Mouse (Mus musculus): Measurements from ENCODE around the gene Tab1. TPM values are rescaled to one million over a fixed set of nuclear protein-coding genes. Genes with fewer than 3 reads are reported as not detected.

Gene Tab1
- polyA plus RNA-seq, 1 experiment from 2014 or later = 47.5 TPM

- peaks cover 6% of the 10 kb centered on the region; the same call in 1 of the 2 replicates for H3K4me1 ChIP-seq
- WGBS = 72% methylated on average over 8 of the region's 8 CpGs
- no peaks in the 10 kb centered on the region for H3K27me3 ChIP-seq
- H3K4me2 ChIP-seq (replicated peaks) = no peak overlapping the region
- ATAC-seq (ENCODE audit: insufficient number of reproducible peaks, insufficient read depth, low FRiP score, low TSS enrichment) = no peak
- no peak overlapping the region for H3K4me3 ChIP-seq
- no peaks in the 10 kb centered on the region for H3K9me3 ChIP-seq
- H3K36me3 ChIP-seq = no peaks in the 10 kb centered on the region
- no peak overlapping the region for H3K27ac ChIP-seq
- no peak overlapping the region for H3K9ac ChIP-seq
These were observed 58.8 kb downstream of the Tab1 start for GRCm38 (mm10) chr15:80191585-80192245.

- H3K4me1 ChIP-seq = peaks cover 6% of the 10 kb centered on the region; the same call in 1 of the 2 replicates
- H3K4me3 ChIP-seq = no peak overlapping the region
- H3K36me3 ChIP-seq = no peaks in the 10 kb centered on the region
- no peak for ATAC-seq (ENCODE audit: insufficient number of reproducible peaks, insufficient read depth, low FRiP score, low TSS enrichment)
- no peak overlapping the region for H3K9ac ChIP-seq
- H3K27me3 ChIP-seq = no peaks in the 10 kb centered on the region
- H3K9me3 ChIP-seq = no peaks in the 10 kb centered on the region
- 88% methylated on average over 6 of the region's 6 CpGs for WGBS
- no peak overlapping the region for H3K4me2 ChIP-seq (replicated peaks)
- no peak overlapping the region for H3K27ac ChIP-seq
These were observed 59.3 kb downstream of the Tab1 start for GRCm38 (mm10) chr15:80192246-80192585.

- Histone ChIP-seq H3K4me1 (peaks cover 6% of the 10 kb centered on the region; the same call in 1 of the 2 replicates), H3K27me3 (no peaks in the 10 kb centered on the region), H3K27ac (no peak overlapping the region), H3K9me3 (no peaks in the 10 kb centered on the region), H3K4me2 (replicated peaks) (no peak overlapping the region), H3K36me3 (no peaks in the 10 kb centered on the region), H3K4me3 (no peak overlapping the region), H3K9ac (no peak overlapping the region)
- no peak for ATAC-seq (ENCODE audit: insufficient number of reproducible peaks, insufficient read depth, low FRiP score, low TSS enrichment)
- WGBS = 86% methylated on average over 7 of the region's 7 CpGs
These were observed 59.9 kb downstream of the Tab1 start for GRCm38 (mm10) chr15:80192847-80193246.

GRCm38 (mm10) chr15:80199556-80199955 lies 66.6 kb downstream of the Tab1 start:
- no peak overlapping the region for H3K9ac ChIP-seq
- H3K4me1 ChIP-seq = peaks cover 9% of the 10 kb centered on the region; the same call in 1 of the 2 replicates
- no peaks in the 10 kb centered on the region for H3K36me3 ChIP-seq
- no peak for ATAC-seq (ENCODE audit: insufficient number of reproducible peaks, insufficient read depth, low FRiP score, low TSS enrichment)
- H3K27ac ChIP-seq = no peak overlapping the region
- no peak overlapping the region for H3K4me3 ChIP-seq
- H3K9me3 ChIP-seq = no peaks in the 10 kb centered on the region
- WGBS = 61% methylated on average over 2 of the region's 2 CpGs
- H3K27me3 ChIP-seq = no peaks in the 10 kb centered on the region
- H3K4me2 ChIP-seq (replicated peaks) = no peak overlapping the region

- peaks cover 9% of the 10 kb centered on the region; the same call in 1 of the 2 replicates for H3K4me1 ChIP-seq
- H3K9me3 ChIP-seq = no peaks in the 10 kb centered on the region
- H3K27ac ChIP-seq = no peak overlapping the region
- 90% methylated on average over 6 of the region's 6 CpGs for WGBS
- no peak for ATAC-seq (ENCODE audit: insufficient number of reproducible peaks, insufficient read depth, low FRiP score, low TSS enrichment)
- H3K4me2 ChIP-seq (replicated peaks) = no peak overlapping the region
- no peaks in the 10 kb centered on the region for H3K27me3 ChIP-seq
- no peak overlapping the region for H3K9ac ChIP-seq
- no peak overlapping the region for H3K4me3 ChIP-seq
- no peaks in the 10 kb centered on the region for H3K36me3 ChIP-seq
These were observed 69.3 kb downstream of the Tab1 start for GRCm38 (mm10) chr15:80202111-80202775.

- no peak overlapping the region for H3K4me3 ChIP-seq
- WGBS = 27% methylated on average over 4 of the region's 4 CpGs
- H3K27ac ChIP-seq = no peak overlapping the region
- no peaks in the 10 kb centered on the region for H3K27me3 ChIP-seq
- no peaks in the 10 kb centered on the region for H3K36me3 ChIP-seq
- ATAC-seq (ENCODE audit: insufficient number of reproducible peaks, insufficient read depth, low FRiP score, low TSS enrichment) = 0 out of 2 replicates have a peak, but pooled peaks have one; percentile 60
- H3K4me1 ChIP-seq = peaks cover 14% of the 10 kb centered on the region; the same call in 1 of the 2 replicates
- no peaks in the 10 kb centered on the region for H3K9me3 ChIP-seq
- H3K9ac ChIP-seq = no peak overlapping the region
- H3K4me2 ChIP-seq (replicated peaks) = no peak overlapping the region
These were observed 70.5 kb downstream of the Tab1 start for GRCm38 (mm10) chr15:80203406-80203805.

GRCm38 (mm10) chr15:80206057-80206565 lies 73.2 kb downstream of the Tab1 start:
- Histone ChIP-seq H3K9ac (no peak overlapping the region), H3K9me3 (no peaks in the 10 kb centered on the region), H3K36me3 (peaks cover 6% of the 10 kb centered on the region), H3K4me1 (peaks cover 15% of the 10 kb centered on the region; the same call in 1 of the 2 replicates), H3K4me2 (replicated peaks) (no peak overlapping the region), H3K27ac (no peak overlapping the region), H3K4me3 (no peak overlapping the region), H3K27me3 (no peaks in the 10 kb centered on the region)
- 82% methylated on average over 3 of the region's 3 CpGs for WGBS
- ATAC-seq (ENCODE audit: insufficient number of reproducible peaks, insufficient read depth, low FRiP score, low TSS enrichment) = no peak

GRCm38 (mm10) chr15:80208446-80208845 lies 75.5 kb downstream of the Tab1 start:
- peaks cover 28% of the 10 kb centered on the region for H3K36me3 ChIP-seq
- no peaks in the 10 kb centered on the region for H3K27me3 ChIP-seq
- 24% methylated on average over 4 of the region's 4 CpGs for WGBS
- no peaks in the 10 kb centered on the region for H3K9me3 ChIP-seq
- no peak overlapping the region for H3K4me2 ChIP-seq (replicated peaks)
- H3K27ac ChIP-seq = peak overlapping the region; percentile 50; the same call in 1 of the 2 replicates
- peaks cover 7% of the 10 kb centered on the region; the same call in 1 of the 2 replicates for H3K4me1 ChIP-seq
- ATAC-seq (ENCODE audit: insufficient number of reproducible peaks, insufficient read depth, low FRiP score, low TSS enrichment) = no peak
- peak overlapping the region; percentile 38; the same call in 1 of the 2 replicates for H3K9ac ChIP-seq
- H3K4me3 ChIP-seq = no peak overlapping the region

Other genes starting within 250 kb of the Tab1 start
- 8.4 and 10.0 TPM in 2 replicates for gene Apobec3, start 241.5 kb upstream of the Tab1 start, polyA plus RNA-seq (2016; fragmentation: Nextera tagmentation; extraction: Ambion mirVana)
- 1.9 and 3.2 TPM in 2 replicates for gene Cbx7, start 162.0 kb upstream of the Tab1 start, polyA plus RNA-seq (2016; fragmentation: Nextera tagmentation; extraction: Ambion mirVana)
- gene Pdgfb, start 118.2 kb upstream of the Tab1 start, polyA plus RNA-seq (2016; fragmentation: Nextera tagmentation; extraction: Ambion mirVana) = 3.2 and 3.4 TPM in 2 replicates
- 6.4 and 8.1 TPM in 2 replicates for gene Syngr1, start 41.8 kb upstream of the Tab1 start, polyA plus RNA-seq (2016; fragmentation: Nextera tagmentation; extraction: Ambion mirVana)
- 944 and 1,004 TPM in 2 replicates for gene Rpl3, start 41.3 kb upstream of the Tab1 start, polyA plus RNA-seq (2016; fragmentation: Nextera tagmentation; extraction: Ambion mirVana)
- 10.5 and 11.7 TPM in 2 replicates for gene Mgat3, start 40.6 kb downstream of the Tab1 start, polyA plus RNA-seq (2016; fragmentation: Nextera tagmentation; extraction: Ambion mirVana)
- gene Mief1, start 100.9 kb downstream of the Tab1 start, polyA plus RNA-seq (2016; fragmentation: Nextera tagmentation; extraction: Ambion mirVana) = 39.7 and 42.1 TPM in 2 replicates
- 1.6 TPM in 1 of 2 replicates, not detected in the other for gene AC140267.1, start 102.7 kb downstream of the Tab1 start, polyA plus RNA-seq (2016; fragmentation: Nextera tagmentation; extraction: Ambion mirVana)
- gene Atf4, start 122.1 kb downstream of the Tab1 start, polyA plus RNA-seq (2016; fragmentation: Nextera tagmentation; extraction: Ambion mirVana) = 104 and 117 TPM in 2 replicates
- gene Rps19bp1, start 131.2 kb downstream of the Tab1 start, polyA plus RNA-seq (2016; fragmentation: Nextera tagmentation; extraction: Ambion mirVana) = 65.3 and 65.9 TPM in 2 replicates
- gene Cacna1i, start 154.1 kb downstream of the Tab1 start, polyA plus RNA-seq (2016; fragmentation: Nextera tagmentation; extraction: Ambion mirVana) = 0.01 and 0.03 TPM in 2 replicates